Mouse (Mus musculus): ENCODE results near the gene BC147527. TPM values are rescaled to one million over a fixed set of nuclear protein-coding genes. Genes with fewer than 3 reads are reported as not detected.
"Not testable (repeated sequence)": the region's sequence is repeated elsewhere in the genome, so short reads cannot be mapped to it uniquely, and the experiment has no call there.

The BC147527 gene
- polyA plus RNA-seq (2011; ENCODE audit: insufficient read depth, insufficient read length, low replicate concordance, missing spikeins), result 4.8 and 24.3 TPM in 2 replicates

DNA sequence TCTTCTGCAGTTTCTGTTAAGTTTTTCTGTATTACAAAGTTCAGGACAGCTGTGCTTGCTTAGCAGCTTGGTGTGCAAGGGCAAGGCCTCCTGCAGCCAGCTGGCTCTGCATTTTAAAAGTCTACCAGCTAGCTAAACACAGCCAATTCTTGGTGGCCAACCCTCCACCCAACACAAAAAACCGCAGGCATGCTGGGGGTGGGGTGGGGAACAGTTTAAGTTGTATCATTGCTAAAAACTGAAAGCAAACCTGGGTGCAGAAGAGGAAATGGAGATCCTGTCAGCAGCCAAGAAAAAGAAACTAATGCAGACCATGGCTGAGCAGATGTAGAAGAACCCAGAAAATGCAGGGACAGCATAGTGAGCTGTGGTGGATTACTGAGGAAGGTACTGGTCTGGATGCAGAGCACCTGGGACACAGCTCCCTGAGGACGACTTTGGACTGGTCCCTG is at the start of gene BC147527:
Gene BC147527, plus strand, starts transcription at position 402 of the 452 bp plus-strand sequence.
- H3K4me1 ChIP-seq (ENCODE audit: control insufficient read depth, insufficient read depth, low read length), result no peaks in the 10 kb centered on the region; the same call in 1 of the 2 replicates
- 1% methylated on average over 2 of the region's 2 CpGs for WGBS
- H3K27ac ChIP-seq (ENCODE audit: control insufficient read depth, insufficient read depth, low read depth, low read length, poor library complexity), result peak within 1 kb of the TSS; percentile 86
- no peak for TF ChIP-seq CTCF (IDR thresholded peaks at IDR 0.05; ENCODE audit: control insufficient read depth, insufficient read depth, low read length)
- TF ChIP-seq POLR2A (IDR thresholded peaks at IDR 0.05; ENCODE audit: borderline replicate concordance, control insufficient read depth, low read depth, low read length), result no peak
- H3K4me3 ChIP-seq (replicated peaks; ENCODE audit: control insufficient read depth, low read depth, low read length), result peak within 1 kb of the TSS; percentile 25

DNA sequence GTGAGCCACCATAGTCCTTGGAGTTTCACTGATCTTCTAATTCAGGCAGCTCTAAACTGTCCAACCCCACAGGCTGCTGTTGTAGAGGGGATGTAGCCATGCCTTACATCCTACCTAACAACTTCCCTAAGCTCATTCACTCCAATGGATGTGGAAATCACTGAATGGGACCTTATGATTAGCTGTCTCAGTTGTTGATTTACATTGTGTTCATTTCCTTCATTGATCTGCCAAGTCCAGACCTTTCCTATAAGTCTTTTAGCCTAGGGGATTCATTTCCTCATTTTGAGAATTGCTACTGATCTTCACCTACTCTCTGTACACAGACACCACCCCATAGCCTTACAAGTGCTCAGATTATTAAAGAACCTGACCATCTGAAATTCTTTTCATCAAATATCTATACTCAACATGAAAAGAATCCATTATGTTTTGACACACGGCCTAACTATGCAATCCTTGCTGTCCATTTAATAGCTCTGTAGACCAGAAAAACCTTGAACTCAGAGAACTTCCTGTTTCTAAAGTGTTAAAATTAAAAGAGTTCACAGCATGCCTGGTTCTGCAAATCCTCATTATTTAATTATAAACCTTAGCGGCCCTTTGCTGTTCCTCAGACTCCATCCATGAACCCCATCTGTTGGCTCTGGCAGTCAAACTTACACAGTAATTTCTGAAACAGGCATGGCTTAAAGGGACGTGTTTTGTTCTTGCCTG is 48.8 kb upstream of the BC147527 start:
- H3K27ac ChIP-seq (ENCODE audit: control insufficient read depth, insufficient read depth, low read depth, low read length, poor library complexity); H3K4me1 ChIP-seq (ENCODE audit: control insufficient read depth, insufficient read depth, low read length); H3K4me3 ChIP-seq (replicated peaks; ENCODE audit: control insufficient read depth, low read depth, low read length): not testable (repeated sequence)
- WGBS, result 50% methylated on average over 2 of the region's 3 CpGs

DNA sequence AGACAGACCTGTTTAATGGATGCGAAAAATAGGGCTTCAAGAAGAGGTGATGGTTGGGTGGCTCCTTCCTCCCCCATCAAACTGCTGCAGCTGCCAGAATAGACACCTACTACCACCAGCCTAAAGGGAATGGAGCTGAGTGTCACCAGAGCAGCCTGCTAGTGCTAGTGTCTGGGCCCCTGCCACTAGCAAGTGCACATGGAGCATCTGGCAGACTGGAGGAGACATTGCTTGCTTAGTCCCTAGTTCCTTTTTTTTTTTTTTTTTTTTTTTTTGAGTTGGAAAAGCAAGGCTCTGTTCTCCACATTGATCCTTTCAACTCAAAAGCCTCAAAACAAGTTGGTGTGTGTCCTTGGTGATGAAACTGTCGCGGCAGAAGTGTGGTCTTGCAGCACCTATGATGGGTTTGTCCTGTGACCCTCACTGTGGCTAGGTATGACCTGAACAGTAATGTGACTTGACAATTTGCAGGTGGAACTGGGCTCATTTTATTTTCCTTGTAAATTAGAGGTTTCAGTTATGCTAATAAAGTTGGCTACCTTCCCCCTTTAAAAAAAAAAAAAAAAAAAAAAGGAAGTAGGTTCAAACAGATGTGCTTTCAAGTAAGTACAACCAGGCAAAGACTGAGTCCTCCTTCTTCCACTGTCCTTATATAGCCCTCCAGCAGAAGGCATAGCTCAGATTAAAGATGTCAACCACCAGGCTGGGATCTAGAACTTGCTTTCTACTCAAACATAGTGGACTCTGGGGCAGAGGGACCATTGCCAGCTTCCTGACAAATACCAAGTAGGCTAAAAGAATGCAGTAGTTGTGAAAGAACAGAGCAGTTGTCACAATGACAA is 41.2 kb upstream of the BC147527 start:
- H3K4me3 ChIP-seq (replicated peaks; ENCODE audit: control insufficient read depth, low read depth, low read length); H3K4me1 ChIP-seq (ENCODE audit: control insufficient read depth, insufficient read depth, low read length): not testable (repeated sequence)
- WGBS, result 27% methylated on average over 3 of the region's 3 CpGs
- peak overlapping the region; percentile 72; the same call in 1 of the 2 replicates for H3K27ac ChIP-seq (ENCODE audit: control insufficient read depth, insufficient read depth, low read depth, low read length, poor library complexity)

DNA sequence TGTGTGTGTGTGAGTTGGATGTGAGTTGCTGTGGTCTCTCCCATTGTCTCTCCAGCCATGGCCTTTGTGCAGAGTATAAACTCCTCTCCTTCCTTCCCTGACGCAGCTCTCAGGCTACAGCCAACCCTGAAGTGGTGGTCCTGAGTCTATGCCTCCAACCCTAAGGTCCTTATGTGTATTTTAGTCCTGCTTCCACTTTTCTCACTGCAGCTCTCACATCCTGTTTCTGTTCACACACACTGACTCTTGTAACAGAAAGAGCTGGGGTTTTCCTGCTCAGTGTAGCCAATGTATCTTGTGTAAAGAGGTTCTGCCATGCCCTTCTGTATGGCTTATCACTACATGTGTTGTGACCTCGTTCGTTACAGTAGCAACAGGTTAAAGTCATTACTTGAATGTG is 40.5 kb upstream of the BC147527 start:
- 6% methylated on average over 3 of the region's 3 CpGs for WGBS
- H3K4me3 ChIP-seq (replicated peaks; ENCODE audit: control insufficient read depth, low read depth, low read length); H3K4me1 ChIP-seq (ENCODE audit: control insufficient read depth, insufficient read depth, low read length): not testable (repeated sequence)
- H3K27ac ChIP-seq (ENCODE audit: control insufficient read depth, insufficient read depth, low read depth, low read length, poor library complexity), result peak overlapping the region; percentile 72; the same call in 1 of the 2 replicates

DNA sequence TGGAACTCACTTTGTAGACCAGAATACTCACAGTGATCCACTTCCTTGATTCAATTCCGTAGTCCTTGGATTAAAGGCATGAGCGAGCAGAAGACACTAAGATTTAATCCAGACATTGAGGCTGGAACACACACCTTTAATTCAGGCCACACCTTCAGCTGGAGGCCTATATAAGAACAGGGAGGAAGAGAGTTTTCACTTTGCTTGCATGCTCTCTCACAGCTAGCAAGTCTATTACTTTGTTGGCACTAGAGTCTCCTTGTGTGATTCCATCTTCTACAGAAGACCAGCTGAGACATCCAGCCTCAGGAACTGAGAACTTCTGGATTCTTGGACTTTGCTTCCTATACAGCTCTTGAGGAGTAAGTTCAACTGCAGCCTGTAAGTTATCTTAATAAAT is 37.3 kb upstream of the BC147527 start, which contains the start of gene AF067061:
Gene AF067061, plus strand, starts transcription at position 245 of the 400 bp plus-strand sequence.
- H3K27ac ChIP-seq (ENCODE audit: control insufficient read depth, insufficient read depth, low read depth, low read length, poor library complexity); H3K4me1 ChIP-seq (ENCODE audit: control insufficient read depth, insufficient read depth, low read length); H3K4me3 ChIP-seq (replicated peaks; ENCODE audit: control insufficient read depth, low read depth, low read length): not testable (repeated sequence)
- 80% methylated on average over 2 of the region's 2 CpGs for WGBS

DNA sequence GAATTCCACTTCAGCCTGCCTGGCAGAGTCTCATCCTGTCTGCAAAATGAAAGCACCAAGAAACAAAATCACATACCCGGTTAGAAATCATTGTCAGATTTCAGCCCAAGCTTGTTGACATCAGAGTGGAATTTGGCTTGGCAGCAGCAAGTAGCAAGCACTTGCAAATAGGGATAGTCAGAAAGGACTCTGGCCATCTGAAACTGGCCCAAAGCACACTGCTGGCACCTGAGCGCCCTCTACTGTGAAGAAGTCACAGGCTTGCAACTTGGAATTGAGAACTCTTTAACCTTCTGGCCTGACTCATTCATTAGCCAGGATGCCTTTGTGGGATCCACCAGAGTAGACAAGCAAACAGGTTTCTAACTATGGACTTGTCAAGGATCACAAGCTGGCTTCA is 22.4 kb upstream of the BC147527 start:
- WGBS, result 27% methylated on average over 2 of the region's 2 CpGs
- H3K27ac ChIP-seq (ENCODE audit: control insufficient read depth, insufficient read depth, low read depth, low read length, poor library complexity); H3K4me1 ChIP-seq (ENCODE audit: control insufficient read depth, insufficient read depth, low read length); H3K4me3 ChIP-seq (replicated peaks; ENCODE audit: control insufficient read depth, low read depth, low read length): not testable (repeated sequence)

DNA sequence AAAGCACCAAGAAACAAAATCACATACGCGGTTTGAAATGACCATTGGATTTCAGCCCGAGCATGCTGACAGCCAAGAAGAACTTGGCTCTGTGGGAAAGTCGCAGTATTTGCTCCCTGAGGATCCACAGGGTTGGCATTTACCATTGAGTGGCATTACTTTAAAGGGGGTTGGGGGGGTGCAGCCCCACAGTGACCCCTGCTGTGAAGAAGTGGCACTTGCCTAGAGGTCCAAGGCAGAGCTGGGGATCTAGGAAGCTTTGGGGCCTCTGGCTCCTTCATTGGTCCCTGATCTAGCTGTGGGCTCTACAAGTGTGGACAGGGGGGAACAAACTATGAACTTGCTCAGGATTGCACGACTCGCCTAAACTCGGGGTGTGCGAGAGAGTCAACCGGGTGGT is 21.4 kb upstream of the BC147527 start:
- H3K4me3 ChIP-seq (replicated peaks; ENCODE audit: control insufficient read depth, low read depth, low read length), result no peak overlapping the region
- H3K27ac ChIP-seq (ENCODE audit: control insufficient read depth, insufficient read depth, low read depth, low read length, poor library complexity), result no peak overlapping the region
- 75% methylated on average over 9 of the region's 9 CpGs for WGBS
- no peak for TF ChIP-seq POLR2A (IDR thresholded peaks at IDR 0.05; ENCODE audit: borderline replicate concordance, control insufficient read depth, low read depth, low read length)
- TF ChIP-seq CTCF (IDR thresholded peaks at IDR 0.05; ENCODE audit: control insufficient read depth, insufficient read depth, low read length), result no peak
- H3K4me1 ChIP-seq (ENCODE audit: control insufficient read depth, insufficient read depth, low read length), result no peaks in the 10 kb centered on the region

DNA sequence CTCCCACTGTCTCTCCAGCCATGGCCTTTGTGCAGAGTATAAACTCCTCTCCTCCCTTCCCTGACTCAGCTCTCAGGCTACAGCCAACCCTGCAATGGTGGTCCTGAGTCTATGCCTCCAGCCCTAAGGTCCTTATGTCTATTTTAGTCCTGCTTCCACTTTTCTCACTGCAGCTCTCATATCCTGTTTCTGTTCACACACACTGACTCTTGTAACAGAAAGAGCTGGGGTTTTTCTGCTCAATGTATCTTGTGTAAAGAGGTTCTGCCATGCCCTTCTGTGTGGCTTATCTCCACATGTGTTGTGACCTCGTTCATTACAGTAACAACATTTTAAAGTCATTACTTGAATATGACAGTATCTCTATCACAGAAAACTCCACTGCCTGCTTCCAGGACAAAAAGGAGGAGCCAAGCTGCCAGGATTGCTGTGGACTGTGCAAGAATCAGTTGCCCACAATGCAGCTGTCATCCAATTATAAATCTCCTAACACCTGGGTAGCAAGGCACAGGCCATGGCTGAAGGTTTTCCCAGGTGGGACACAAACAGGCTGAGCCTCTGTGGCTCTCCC is 783 bp upstream of the BC147527 start:
- H3K4me1 ChIP-seq (ENCODE audit: control insufficient read depth, insufficient read depth, low read length), result no peaks in the 10 kb centered on the region; the same call in 1 of the 2 replicates
- 3% methylated on average over 1 of the region's 1 CpGs for WGBS
- TF ChIP-seq POLR2A (IDR thresholded peaks at IDR 0.05; ENCODE audit: borderline replicate concordance, control insufficient read depth, low read depth, low read length) (no peak), CTCF (IDR thresholded peaks at IDR 0.05; ENCODE audit: control insufficient read depth, insufficient read depth, low read length) (no peak)
- H3K4me3 ChIP-seq (replicated peaks; ENCODE audit: control insufficient read depth, low read depth, low read length), result no peak overlapping the region
- H3K27ac ChIP-seq (ENCODE audit: control insufficient read depth, insufficient read depth, low read depth, low read length, poor library complexity), result peak overlapping the region; percentile 86

Measured in bone marrow, adult 2 months (tissue).